In genomic region chr6:92909361-92909760, GRCm38 (mm10) we compare ENCODE assay signal across 18 mouse cellular contexts. TPM values are rescaled to one million over a fixed set of nuclear protein-coding genes. Genes with fewer than 3 reads are reported as not detected.
A peak's percentile ranks its signal among the peaks of the same experiment; 100 is the strongest.
DNase-seq lines count a peak whose midpoint lies in the region; ATAC-seq and TF ChIP-seq lines count a peak whose summit lies in the region.
"Had no signal": no experiment of that assay in that cellular context is flagged by ENCODE, and none has a peak within 500 bp of the region (broad histone marks: within the 10 kb centered on the region; RNA-seq: fewer than 3 reads in every experiment).

No protein-coding gene starts in this region.

- no peak for TF ChIP-seq CTCF in lung, postnatal 0 days (IDR thresholded peaks at IDR 0.05)

- no peak overlapping the region for H3K27ac ChIP-seq in kidney, embryonic 14.5 days (ENCODE audit: low read depth, low read length)
- no peak overlapping the region for H3K27ac ChIP-seq in lung, postnatal 0 days (ENCODE audit: low read length)
- H3K27ac ChIP-seq: forebrain, embryonic 12.5 days; hindbrain, embryonic 15.5 days; liver, embryonic 13.5 days; neural tube, embryonic 15.5 days had no signal

- no peaks in the 10 kb centered on the region for H3K9me3 ChIP-seq in kidney, embryonic 14.5 days (ENCODE audit: control insufficient read depth, low read length)
- no peaks in the 10 kb centered on the region for H3K9me3 ChIP-seq in lung, postnatal 0 days (ENCODE audit: low read length)
- H3K9me3 ChIP-seq: forebrain, embryonic 12.5 days; hindbrain, embryonic 15.5 days; liver, embryonic 13.5 days; neural tube, embryonic 15.5 days had no signal

- 0 out of 2 replicates have a peak, but pooled peaks cover 5% of the 10 kb centered on the region for H3K4me1 ChIP-seq in kidney, embryonic 14.5 days (ENCODE audit: control insufficient read depth, insufficient read depth, low read length)
- peaks cover 8% of the 10 kb centered on the region; the same call in 1 of the 2 replicates for H3K4me1 ChIP-seq in lung, postnatal 0 days (ENCODE audit: insufficient read depth, low read depth, low read length)
- H3K4me1 ChIP-seq: forebrain, embryonic 12.5 days; hindbrain, embryonic 15.5 days; liver, embryonic 13.5 days; megakaryocyte, embryonic 14.5 days; neural tube, embryonic 15.5 days had no signal

- H3K9ac ChIP-seq in kidney, embryonic 14.5 days (ENCODE audit: low read depth, low read length), result no peak overlapping the region
- no peak overlapping the region for H3K9ac ChIP-seq in lung, postnatal 0 days (replicated peaks; ENCODE audit: low read depth)
- H3K9ac ChIP-seq: forebrain, embryonic 12.5 days; hindbrain, embryonic 15.5 days; liver, embryonic 13.5 days; neural tube, embryonic 15.5 days had no signal

- H3K36me3 ChIP-seq in kidney, embryonic 14.5 days (ENCODE audit: control insufficient read depth, insufficient read depth, low read length), result peaks cover 61% of the 10 kb centered on the region
- H3K36me3 ChIP-seq in lung, postnatal 0 days (ENCODE audit: insufficient read depth, low read length), result 0 out of 2 replicates have a peak, but pooled peaks cover 9% of the 10 kb centered on the region
- H3K36me3 ChIP-seq: forebrain, embryonic 12.5 days; hindbrain, embryonic 15.5 days; liver, embryonic 13.5 days; neural tube, embryonic 15.5 days had no signal

- H3K4me3 ChIP-seq in kidney, embryonic 14.5 days (ENCODE audit: low read length), result no peak overlapping the region
- no peak overlapping the region for H3K4me3 ChIP-seq in lung, postnatal 0 days (ENCODE audit: low read depth, low read length)
- H3K4me3 ChIP-seq: forebrain, embryonic 12.5 days; hindbrain, embryonic 15.5 days; liver, embryonic 13.5 days; megakaryocyte, embryonic 14.5 days; neural tube, embryonic 15.5 days had no signal

- ATAC-seq in kidney, embryonic 14.5 days (ENCODE audit: low FRiP score, low TSS enrichment), result no peak
- peak; percentile 76 for ATAC-seq in lung, postnatal 0 days

- 50% methylated on average over 8 of the region's 8 CpGs for WGBS in kidney, embryonic 14.5 days
- 44% methylated on average over 8 of the region's 8 CpGs for WGBS in lung, postnatal 0 days

- no peaks in the 10 kb centered on the region for H3K27me3 ChIP-seq in kidney, embryonic 14.5 days (ENCODE audit: control insufficient read depth, insufficient read depth, low read length)
- no peaks in the 10 kb centered on the region for H3K27me3 ChIP-seq in lung, postnatal 0 days (replicated peaks; ENCODE audit: insufficient read depth, low read length)
- H3K27me3 ChIP-seq: forebrain, embryonic 12.5 days; hindbrain, embryonic 15.5 days; liver, embryonic 13.5 days; megakaryocyte, embryonic 14.5 days; neural tube, embryonic 15.5 days had no signal

- intact Hi-C loops in heart, postnatal 14 days (cut with DNase I), result no loop called here
- intact Hi-C loops in left cerebral cortex, postnatal 36 days (cut with DNase I), result loop anchor here (2.0 kb wide), 1 partner anchor 29 kb away; no protein-coding TSS in a partner anchor

- TF ChIP-seq EP300 in lung, postnatal 0 days (IDR thresholded peaks at IDR 0.05), result no peak

- H3K4me2 ChIP-seq in kidney, embryonic 14.5 days (replicated peaks; ENCODE audit: low read depth, low read length), result no peak overlapping the region
- no peak overlapping the region for H3K4me2 ChIP-seq in lung, postnatal 0 days (replicated peaks; ENCODE audit: low read depth, low read length)
- H3K4me2 ChIP-seq: forebrain, embryonic 12.5 days; hindbrain, embryonic 15.5 days; liver, embryonic 13.5 days; neural tube, embryonic 15.5 days had no signal

- DNase-seq in kidney, adult 11 months, result peak; percentile 33
- DNase-seq in heart, adult 8-10 months (ENCODE audit: low spot score), result peak; percentile 42
- DNase-seq in heart, postnatal 14 days, result peak; percentile 26 to 34
- DNase-seq in lung, postnatal 0 days (ENCODE audit: low spot score), result peak; percentile 71
- DNase-seq in frontal cortex, postnatal 10 days (ENCODE audit: low spot score in 2 of 2), result no peak
- DNase-seq in left cerebral cortex, postnatal 36 days (ENCODE audit: low spot score in 2 of 2), result no peak
- no peak for DNase-seq in adrenal gland, postnatal 10 days
- DNase-seq: cerebellum, adult 9-11 months; liver, embryonic 13.5 days had no signal

RNA-seq across cellular contexts. Expression of gene Adamts9, which starts 33.9 kb away (rescaled TPM):
- polyA plus RNA-seq in kidney, embryonic 14.5 days (2014; fragmentation: Nextera tagmentation; extraction: Ambion mirVana), result 19.9 and 20.7 TPM in 2 replicates
- total RNA-seq in heart, adult 8-10 months (2022), result 10 to 100 TPM in 3 of 4 experiments, 1 to 10 TPM in 1; 5.9 to 12.6 (median 11.5) TPM
- total RNA-seq in heart, postnatal 14 days (2021), result 10 to 100 TPM; 37.9 to 39.7 TPM
- 6.4 and 7.2 TPM in 2 replicates for polyA plus RNA-seq in lung, postnatal 0 days (2015; fragmentation: Nextera tagmentation; extraction: Ambion mirVana)
- total RNA-seq in left cerebral cortex, postnatal 36 days (2021), result 1 to 10 TPM; 2.0 to 3.5 TPM
- 10 to 100 TPM; 44.9 to 47.4 TPM for total RNA-seq in adrenal gland, postnatal 10 days (2021)
- total RNA-seq: MEL had no signal

RNA-seq across cellular contexts. Expression of gene Gm15737, which starts 40.2 kb away (rescaled TPM):
- polyA plus RNA-seq in kidney, embryonic 14.5 days (2014; fragmentation: Nextera tagmentation; extraction: Ambion mirVana), result 0.26 and 0.27 TPM in 2 replicates
- total RNA-seq in heart, adult 8-10 months (2022), result under 1 TPM; 0.20 to 0.72 (median 0.27) TPM
- total RNA-seq in heart, postnatal 14 days (2021), result under 1 TPM; 0.36 to 0.37 TPM
- 0.05 TPM in 2 replicates for polyA plus RNA-seq in lung, postnatal 0 days (2015; fragmentation: Nextera tagmentation; extraction: Ambion mirVana)
- not detected for total RNA-seq in left cerebral cortex, postnatal 36 days (2021)
- total RNA-seq in adrenal gland, postnatal 10 days (2021), result not detected
- total RNA-seq: left cerebral cortex, postnatal 14 days; MEL; monocyte, adult 5-6 weeks had no signal
- polyA plus RNA-seq: C2C12; forebrain, embryonic 12.5 days; hindbrain, embryonic 15.5 days; liver, embryonic 13.5 days; neural tube, embryonic 15.5 days had no signal

Comparison
In these comparisons a context has a peak if more than half of its experiments do, and no peak if none do; other contexts are left out.
1. DNase-seq: peak in kidney, adult 11 months (single experiment), heart, adult 8-10 months (single experiment), heart, postnatal 14 days (2 of 2) and lung, postnatal 0 days (single experiment); none in frontal cortex, postnatal 10 days (0 of 2), left cerebral cortex, postnatal 36 days (0 of 2) and adrenal gland, postnatal 10 days (single experiment).